In the genomic region with DNA sequence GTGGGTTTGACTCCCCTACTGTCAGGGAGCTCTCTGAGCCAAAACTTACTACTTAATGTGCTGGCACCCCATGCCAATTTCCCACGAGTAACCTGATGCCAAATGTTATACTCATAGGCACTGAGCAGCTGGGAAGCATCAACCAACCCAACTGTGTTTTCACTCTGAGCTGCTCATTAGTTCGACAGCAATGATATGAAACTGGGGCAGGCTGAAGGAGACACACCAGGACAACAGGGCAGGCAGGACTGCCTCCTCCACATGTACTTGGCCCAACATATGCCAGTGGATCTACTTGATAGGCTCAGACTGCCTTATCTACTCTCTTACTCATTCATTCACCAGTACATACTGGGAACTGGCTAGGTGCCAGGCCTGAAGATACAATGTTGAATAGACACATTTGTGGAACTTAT, we compare ENCODE assay signal across 7 mouse cellular contexts. TPM values are rescaled to one million over a fixed set of nuclear protein-coding genes. Genes with fewer than 3 reads are reported as not detected.
DNase-seq lines count a peak whose midpoint lies in the region; ATAC-seq and TF ChIP-seq lines count a peak whose summit lies in the region.

No protein-coding gene starts in this region.

- TF ChIP-seq CTCF in MEL (IDR thresholded peaks at IDR 0.05 in 2 of 3, conservative IDR thresholded peaks at IDR 0.05 in 1 of 3; ENCODE audit: control insufficient read depth in 1 of 3, insufficient read depth in 1 of 3, low read depth in 2 of 3, low read length in 3 of 3, poor library complexity in 1 of 3, severe bottlenecking in 1 of 3): no peak

- no peak overlapping the region for H3K4me3 ChIP-seq in heart, embryonic 15.5 days
- no peak overlapping the region for H3K4me3 ChIP-seq in heart, embryonic 10.5 days
- no peak overlapping the region for H3K4me3 ChIP-seq in MEL (ENCODE audit: control insufficient read depth in 1 of 2, insufficient read depth in 1 of 2, low read depth in 2 of 2, low read length in 2 of 2)

- H3K4me1 ChIP-seq in heart, embryonic 15.5 days (replicated peaks): peaks cover 15% of the 10 kb centered on the region
- H3K4me1 ChIP-seq in heart, embryonic 10.5 days: no peaks in the 10 kb centered on the region
- H3K4me1 ChIP-seq in MEL (ENCODE audit: control insufficient read depth in 1 of 2, insufficient read depth in 2 of 2, low read length in 2 of 2): peaks cover 32 to 49% of the 10 kb centered on the region in 2 experiments

- H3K36me3 ChIP-seq in heart, embryonic 15.5 days: peaks cover 79% of the 10 kb centered on the region
- peaks cover 95% of the 10 kb centered on the region for H3K36me3 ChIP-seq in heart, embryonic 10.5 days
- H3K36me3 ChIP-seq in MEL (ENCODE audit: control insufficient read depth in 1 of 2, insufficient read depth in 2 of 2, low read length in 2 of 2): peaks cover 0 to 43% of the 10 kb centered on the region in 2 experiments; a peak in 2 of 4 replicates

- TF ChIP-seq POLR2A in MEL (IDR thresholded peaks at IDR 0.05; ENCODE audit: control insufficient read depth in 1 of 2, insufficient read depth in 1 of 2, low read depth in 1 of 2, low read length in 2 of 2, poor library complexity in 1 of 2): no peak

- no peak overlapping the region for H3K27ac ChIP-seq in heart, embryonic 15.5 days
- no peak overlapping the region for H3K27ac ChIP-seq in heart, embryonic 10.5 days
- H3K27ac ChIP-seq in MEL (ENCODE audit: control insufficient read depth, low read depth, low read length): peak overlapping the region; percentile 20; the same call in 1 of the 2 replicates

- no peak overlapping the region for H3K4me2 ChIP-seq in heart, embryonic 15.5 days

- H3K9ac ChIP-seq in heart, embryonic 15.5 days: no peak overlapping the region
- no peak overlapping the region for H3K9ac ChIP-seq in MEL (ENCODE audit: control insufficient read depth, low read depth, low read length, poor library complexity, severe bottlenecking)

- TF ChIP-seq EP300 in MEL (IDR thresholded peaks at IDR 0.05; ENCODE audit: low read depth in 1 of 2, low read length in 2 of 2): peak; percentile 75 to 87

- DNase-seq in heart, embryonic 10.5 days (ENCODE audit: low spot score): no peak
- peak; percentile 93 for DNase-seq in MEL (ENCODE audit: low read depth, low spot score)
- peak; percentile 75 for DNase-seq in brain, adult 2 months (ENCODE audit: low read depth, low spot score)
- DNase-seq in layer of hippocampus, postnatal 10 days (ENCODE audit: low spot score in 2 of 2): peak; percentile 53 to 64
- DNase-seq in urinary bladder, postnatal 10 days (ENCODE audit: low spot score): no peak

- no peaks in the 10 kb centered on the region for H3K9me3 ChIP-seq in heart, embryonic 15.5 days (replicated peaks)
- no peaks in the 10 kb centered on the region for H3K9me3 ChIP-seq in heart, embryonic 10.5 days
- no peaks in the 10 kb centered on the region for H3K9me3 ChIP-seq in MEL (replicated peaks; ENCODE audit: insufficient read depth, low read length)

- no peaks in the 10 kb centered on the region for H3K79me2 ChIP-seq in MEL (ENCODE audit: control insufficient read depth, insufficient read depth, low read length, poor library complexity)

- no peak for TF ChIP-seq RAD21 in MEL (IDR thresholded peaks at IDR 0.05; ENCODE audit: low read depth, low read length)

- peak; percentile 50 for ATAC-seq in heart, embryonic 15.5 days (replicated peaks; ENCODE audit: insufficient number of reproducible peaks, insufficient read depth, low FRiP score, low read depth)
- no peak for ATAC-seq in CD4-positive, CD25-positive, alpha-beta regulatory T cell, adult 4 months

- no peaks in the 10 kb centered on the region for H3K27me3 ChIP-seq in heart, embryonic 15.5 days
- H3K27me3 ChIP-seq in heart, embryonic 10.5 days (ENCODE audit: insufficient read depth, poor library complexity, severe bottlenecking): no peaks in the 10 kb centered on the region
- no peaks in the 10 kb centered on the region for H3K27me3 ChIP-seq in MEL (ENCODE audit: control insufficient read depth in 1 of 2, insufficient read depth in 2 of 2, low read length in 2 of 2)

- 27% methylated on average over 2 of the region's 2 CpGs for WGBS in heart, embryonic 15.5 days
- 67% methylated on average over 2 of the region's 2 CpGs for WGBS in heart, embryonic 10.5 days

TF ChIP-seq in MEL, 35 proteins besides CTCF, POLR2A, EP300 and RAD21 (continues in another document):
- no peak for TF ChIP-seq ZC3H11A (IDR thresholded peaks at IDR 0.05; ENCODE audit: low read depth, low read length)
- peak; percentile 17; the same call in 1 of the 2 replicates for TF ChIP-seq MAFK (IDR thresholded peaks at IDR 0.05; ENCODE audit: borderline replicate concordance, low read depth, low read length)
- TF ChIP-seq ZMIZ1 (IDR thresholded peaks at IDR 0.05; ENCODE audit: low read depth, low read length): no peak
- TF ChIP-seq MYC (IDR thresholded peaks at IDR 0.05; ENCODE audit: low read depth, low read length): peak; percentile 82
- no peak for TF ChIP-seq E2F4 (IDR thresholded peaks at IDR 0.05; ENCODE audit: borderline replicate concordance, low read depth, low read length)
- no peak for TF ChIP-seq POLR2AphosphoS2 (IDR thresholded peaks at IDR 0.05; ENCODE audit: low read length)
- no peak for TF ChIP-seq NRF1 (IDR thresholded peaks at IDR 0.05; ENCODE audit: insufficient read depth, low read depth, low read length, poor library complexity, severe bottlenecking)
- TF ChIP-seq SIN3A (IDR thresholded peaks at IDR 0.05; ENCODE audit: low read length): peak; percentile 88
- no peak for TF ChIP-seq MEF2A (IDR thresholded peaks at IDR 0.05; ENCODE audit: extremely low read depth, insufficient replicate concordance, low read depth, low read length, poor library complexity, severe bottlenecking)
- TF ChIP-seq TBP (IDR thresholded peaks at IDR 0.05; ENCODE audit: low read depth, low read length): 0 out of 2 replicates have a peak, but pooled peaks have one; percentile 24
- peak; percentile 92 for TF ChIP-seq GATA1 (IDR thresholded peaks at IDR 0.05; ENCODE audit: low read depth, low read length)
- TF ChIP-seq MAX (IDR thresholded peaks at IDR 0.05; ENCODE audit: low read length): peak; percentile 77
- no peak for TF ChIP-seq ZNF384 (IDR thresholded peaks at IDR 0.05; ENCODE audit: low read depth, low read length)
- no peak for TF ChIP-seq KAT2A (conservative IDR thresholded peaks at IDR 0.05; ENCODE audit: low read depth, low read length)
- no peak for TF ChIP-seq ZKSCAN1 (IDR thresholded peaks at IDR 0.05; ENCODE audit: low read depth, low read length)
- no peak for TF ChIP-seq JUND (IDR thresholded peaks at IDR 0.05; ENCODE audit: low read depth, low read length)
- TF ChIP-seq TAL1 (IDR thresholded peaks at IDR 0.05; ENCODE audit: low read length): peak; percentile 34
- TF ChIP-seq GABPA (IDR thresholded peaks at IDR 0.05; ENCODE audit: low read depth, low read length): no peak
- no peak for TF ChIP-seq CHD1 (IDR thresholded peaks at IDR 0.05; ENCODE audit: low read depth, low read length)
- no peak for TF ChIP-seq NELFE (IDR thresholded peaks at IDR 0.05; ENCODE audit: low read depth, low read length)
- no peak for TF ChIP-seq USF1 (IDR thresholded peaks at IDR 0.05; ENCODE audit: low read depth, low read length)
- no peak for TF ChIP-seq MYB (IDR thresholded peaks at IDR 0.05; ENCODE audit: low read depth, low read length)
- no peak for TF ChIP-seq BHLHE40 (IDR thresholded peaks at IDR 0.05; ENCODE audit: borderline replicate concordance, low read depth, low read length)

RNA-seq across cellular contexts. Expression of a gene that starts 25.1 kb away (rescaled TPM):
- polyA plus RNA-seq in heart, embryonic 15.5 days (2015; fragmentation: Nextera tagmentation; extraction: Ambion mirVana): 54.6 and 62.4 TPM in 2 replicates
- 74.4 and 80.4 TPM in 2 replicates for polyA plus RNA-seq in heart, embryonic 10.5 days (2016; fragmentation: Nextera tagmentation; extraction: Ambion mirVana)
- total RNA-seq in MEL (2012; rRNA removed): 16.1 and 16.8 TPM in 2 replicates
- 100 to 1,000 TPM in 1 of 2 experiments, 10 to 100 TPM in 1; 29.8 to 269 TPM for polyA plus RNA-seq in MEL (2012; ENCODE audit: insufficient read depth in 1 of 2, insufficient read length in 2 of 2, low read depth in 1 of 2, low replicate concordance in 2 of 2, missing spikeins in 1 of 2)
- total RNA-seq in layer of hippocampus, postnatal 10 days (2021): 100 to 1,000 TPM in 1 of 2 experiments, 10 to 100 TPM in 1; 87.7 to 110 TPM
- 10 to 100 TPM; 41.1 to 62.2 TPM for polyA plus RNA-seq in CD4-positive, CD25-positive, alpha-beta regulatory T cell, adult 4 months (2017; shearing (Covaris generic))

RNA-seq across cellular contexts. Expression of a gene that starts 39.1 kb away (rescaled TPM):
- polyA plus RNA-seq in heart, embryonic 15.5 days (2015; fragmentation: Nextera tagmentation; extraction: Ambion mirVana): 4.3 and 8.0 TPM in 2 replicates
- 7.7 and 8.8 TPM in 2 replicates for polyA plus RNA-seq in heart, embryonic 10.5 days (2016; fragmentation: Nextera tagmentation; extraction: Ambion mirVana)
- 4.0 and 4.3 TPM in 2 replicates for total RNA-seq in MEL (2012; rRNA removed)
- 10 to 100 TPM in 1 of 2 experiments, 1 to 10 TPM in 1; 9.8 to 47.3 TPM for polyA plus RNA-seq in MEL (2012; ENCODE audit: insufficient read depth in 1 of 2, insufficient read length in 2 of 2, low read depth in 1 of 2, low replicate concordance in 2 of 2, missing spikeins in 1 of 2)
- total RNA-seq in layer of hippocampus, postnatal 10 days (2021): 10 to 100 TPM; 30.6 to 32.7 TPM
- polyA plus RNA-seq in CD4-positive, CD25-positive, alpha-beta regulatory T cell, adult 4 months (2017; shearing (Covaris generic)): 10 to 100 TPM; 23.8 to 25.2 TPM

RNA-seq across cellular contexts. Expression of a gene that starts 55.0 kb away (rescaled TPM):
- polyA plus RNA-seq in heart, embryonic 15.5 days (2015; fragmentation: Nextera tagmentation; extraction: Ambion mirVana): 7.6 and 11.6 TPM in 2 replicates
- polyA plus RNA-seq in heart, embryonic 10.5 days (2016; fragmentation: Nextera tagmentation; extraction: Ambion mirVana): 22.4 and 22.8 TPM in 2 replicates
- 5.9 and 6.0 TPM in 2 replicates for total RNA-seq in MEL (2012; rRNA removed)
- 10 to 100 TPM in 1 of 2 experiments, not detected in 1; 34.4 TPM for polyA plus RNA-seq in MEL (2012; ENCODE audit: insufficient read depth in 1 of 2, insufficient read length in 2 of 2, low read depth in 1 of 2, low replicate concordance in 2 of 2, missing spikeins in 1 of 2)
- total RNA-seq in layer of hippocampus, postnatal 10 days (2021): 1 to 10 TPM; 5.0 to 5.4 TPM
- polyA plus RNA-seq in CD4-positive, CD25-positive, alpha-beta regulatory T cell, adult 4 months (2017; shearing (Covaris generic)): 10 to 100 TPM; 20.2 to 23.1 TPM

RNA-seq across cellular contexts. Expression of a gene that starts 55.1 kb away (rescaled TPM):
- polyA plus RNA-seq in heart, embryonic 15.5 days (2015; fragmentation: Nextera tagmentation; extraction: Ambion mirVana): 3.9 and 4.9 TPM in 2 replicates
- 4.4 and 6.1 TPM in 2 replicates for polyA plus RNA-seq in heart, embryonic 10.5 days (2016; fragmentation: Nextera tagmentation; extraction: Ambion mirVana)
- total RNA-seq in MEL (2012; rRNA removed): 20.2 and 20.5 TPM in 2 replicates
- polyA plus RNA-seq in MEL (2012; ENCODE audit: insufficient read depth in 1 of 2, insufficient read length in 2 of 2, low read depth in 1 of 2, low replicate concordance in 2 of 2, missing spikeins in 1 of 2): 10 to 100 TPM in 1 of 2 experiments, not detected in 1; 28.7 TPM
- 10 to 100 TPM; 18.0 to 22.9 TPM for total RNA-seq in layer of hippocampus, postnatal 10 days (2021)
- 10 to 100 TPM in 1 of 2 experiments, 1 to 10 TPM in 1; 9.4 to 11.9 TPM for polyA plus RNA-seq in CD4-positive, CD25-positive, alpha-beta regulatory T cell, adult 4 months (2017; shearing (Covaris generic))

Comparison
In these comparisons a context has a peak if more than half of its experiments do, and no peak if none do; other contexts are left out.
1. DNase-seq: peak in MEL (single experiment), brain, adult 2 months (single experiment) and layer of hippocampus, postnatal 10 days (2 of 2); none in heart, embryonic 10.5 days (single experiment) and urinary bladder, postnatal 10 days (single experiment).